Mouse (Mus musculus) G1E (cell line): ENCODE measurements around the gene Foxd2. TPM values are rescaled to one million over a fixed set of nuclear protein-coding genes. Genes with fewer than 3 reads are reported as not detected.

Experiments
- ATAC-seq: 2 replicates; pipeline ENCODE4 v1.8.0; 2016; ENCODE audit warnings: mild to moderate bottlenecking; ENCODE audit not compliant: insufficient number of reproducible peaks, poor library complexity, low FRiP score, severe bottlenecking; ENCODE audit errors: extremely low read depth
- DNase-seq: peaks from one replicate; pipeline ENCODE4 v3.0.0; 2012; ENCODE audit warnings: low spot score
- H3K27me3 ChIP-seq: 2 replicates; pipeline ENCODE4 v1.6.1; 2012; ENCODE audit warnings: mild to moderate bottlenecking, low read length, inconsistent platforms; ENCODE audit not compliant: insufficient read depth
- H3K36me3 ChIP-seq: replicated peaks from 2 replicates; pipeline ENCODE3; 2012; ENCODE audit warnings: mild to moderate bottlenecking, inconsistent platforms
- H3K4me1 ChIP-seq: 2 replicates; pipeline ENCODE4 v1.6.1; 2012; ENCODE audit warnings: low read depth, low read length, inconsistent platforms, mixed read lengths; ENCODE audit not compliant: insufficient read depth
- H3K4me3 ChIP-seq: 2 replicates; pipeline ENCODE4 v1.5.1; 2012; ENCODE audit warnings: low read depth, mild to moderate bottlenecking, inconsistent platforms, low read length, moderate library complexity, mixed read lengths
- H3K9me3 ChIP-seq: replicated peaks from 2 replicates; pipeline ENCODE4 v1.6.1; 2012; ENCODE audit warnings: inconsistent platforms
- CTCF ChIP-seq: IDR thresholded peaks from 2 replicates; pipeline ENCODE4 v1.5.1; 2012; ENCODE audit warnings: low read depth, low read length, inconsistent platforms, mixed read lengths
- GATA1 ChIP-seq: IDR thresholded peaks from 2 replicates; pipeline ENCODE4 v1.6.1; 2012; ENCODE audit warnings: borderline replicate concordance, low read length, inconsistent platforms, mixed read lengths
- GATA2 ChIP-seq: IDR thresholded peaks from 2 replicates; pipeline ENCODE4 v1.6.1; 2012; ENCODE audit warnings: low read depth, low read length, inconsistent platforms, borderline replicate concordance
- POLR2AphosphoS5 ChIP-seq: IDR thresholded peaks from 2 replicates; pipeline ENCODE4 v1.6.1; 2012; ENCODE audit warnings: low read depth, low read length, inconsistent platforms; ENCODE audit not compliant: insufficient replicate concordance
- TAL1 ChIP-seq: conservative IDR thresholded peaks from 2 replicates; pipeline ENCODE4 v1.6.1; 2012; ENCODE audit warnings: low read depth, low read length, inconsistent platforms, mixed read lengths
- polyA plus RNA-seq: library from polyadenylated mRNA; stranded (reverse); fragments of >175 nt; gene quantifications from 2 replicates; pipeline ENCODE4 v1.2.3, GENCODE M21; 2012
- total RNA-seq, 2 experiments: library from RNA; stranded (forward) in 1 of 2; stranded (reverse) in 1 of 2; fragments of 200-1000 nt in 1 of 2; fragments of >200 nt in 1 of 2; fragmentation: Nextera tagmentation in 1 of 2; gene quantifications; 2 replicates each; pipeline ENCODE4 v1.2.3; 2014 to 2017

Gene Foxd2
- total and polyA plus RNA-seq, 3 experiments: 0.38 to 2.1 (median 0.60) TPM

DNA sequence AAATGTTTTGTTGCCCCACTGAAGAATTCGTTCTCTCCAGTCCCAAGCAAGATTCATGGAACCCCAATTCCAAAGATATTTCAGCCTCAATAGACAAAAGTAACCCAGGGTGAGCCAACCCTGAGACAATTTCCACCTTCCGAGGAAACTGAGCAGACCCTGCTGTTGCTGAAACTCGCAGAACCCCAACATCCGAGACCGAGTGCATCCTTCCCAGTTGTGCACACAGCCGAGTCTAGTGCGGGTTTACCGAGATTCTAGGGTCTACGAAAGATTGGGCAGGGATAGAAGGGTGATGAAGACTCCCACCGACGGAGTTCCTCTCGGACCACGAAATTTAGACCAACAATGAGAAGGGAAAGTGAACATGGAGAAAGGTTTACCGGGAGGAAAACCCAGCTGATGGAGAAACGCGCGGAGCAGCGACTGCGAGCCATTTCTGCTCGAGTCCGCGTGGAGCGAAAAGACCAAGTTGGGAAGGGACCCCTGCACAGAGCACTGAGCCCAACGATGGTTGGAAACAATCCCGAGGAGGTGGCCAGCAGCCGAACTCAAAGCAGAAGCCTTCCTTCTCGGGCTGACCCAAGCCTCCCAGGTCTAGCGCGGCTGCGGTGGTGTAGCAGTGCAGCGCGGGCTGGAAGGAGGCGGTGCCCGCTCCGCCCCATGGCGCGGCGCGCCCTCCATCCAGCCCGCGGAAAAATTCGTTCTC lies 6.9 kb downstream of the Foxd2 start:
- H3K4me3 ChIP-seq: no peak overlapping the region
- no peaks in the 10 kb centered on the region for H3K4me1 ChIP-seq
- H3K36me3 ChIP-seq: no peaks in the 10 kb centered on the region
- peaks cover under 1% of the 10 kb centered on the region for H3K9me3 ChIP-seq
- no peak for TF ChIP-seq CTCF
- TF ChIP-seq GATA2: no peak
- no peak for TF ChIP-seq POLR2AphosphoS5
- no peak for TF ChIP-seq GATA1
- no peak for TF ChIP-seq TAL1
- H3K27me3 ChIP-seq: peaks cover 13% of the 10 kb centered on the region; the same call in 1 of the 2 replicates
- no peak for ATAC-seq
- DNase-seq: no peak

DNA sequence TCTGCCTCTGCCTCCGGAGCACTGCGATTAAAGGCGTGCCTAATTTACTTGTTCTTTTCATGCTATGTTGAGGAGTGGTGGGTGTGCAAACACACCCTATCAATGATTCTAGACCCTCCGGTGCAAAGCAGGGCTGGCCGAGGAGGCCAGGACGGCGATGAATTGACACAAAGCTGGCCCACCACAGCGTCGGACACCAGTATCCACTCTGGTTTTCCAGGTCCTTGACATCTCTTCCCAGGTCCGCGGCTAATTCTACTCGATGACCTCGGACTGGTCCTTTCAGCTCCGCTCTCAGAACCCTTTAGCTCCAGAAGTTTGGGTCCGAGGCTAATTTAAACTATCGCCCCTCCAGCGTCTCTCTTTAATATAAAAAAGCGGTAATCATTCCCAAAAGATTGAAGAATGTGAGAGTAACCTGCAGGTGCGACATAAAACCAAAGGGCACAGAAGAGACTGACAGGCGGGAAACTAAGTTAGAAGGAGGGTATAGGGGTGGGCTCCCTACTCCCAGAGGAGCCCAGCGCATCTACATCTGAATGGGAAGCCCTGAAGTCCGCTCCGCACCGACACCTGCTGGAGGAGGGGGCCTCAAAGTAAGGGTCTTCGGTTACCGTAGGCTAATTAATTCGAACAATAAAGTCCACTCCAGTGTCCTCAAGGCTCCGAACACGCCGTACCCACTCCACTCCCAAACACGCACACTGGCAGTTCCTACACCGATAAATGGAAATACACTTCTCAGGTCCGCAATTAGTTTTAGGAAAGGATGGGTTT lies 7.6 kb downstream of the Foxd2 start:
- ATAC-seq: no peak
- no peak overlapping the region for H3K4me3 ChIP-seq

DNA sequence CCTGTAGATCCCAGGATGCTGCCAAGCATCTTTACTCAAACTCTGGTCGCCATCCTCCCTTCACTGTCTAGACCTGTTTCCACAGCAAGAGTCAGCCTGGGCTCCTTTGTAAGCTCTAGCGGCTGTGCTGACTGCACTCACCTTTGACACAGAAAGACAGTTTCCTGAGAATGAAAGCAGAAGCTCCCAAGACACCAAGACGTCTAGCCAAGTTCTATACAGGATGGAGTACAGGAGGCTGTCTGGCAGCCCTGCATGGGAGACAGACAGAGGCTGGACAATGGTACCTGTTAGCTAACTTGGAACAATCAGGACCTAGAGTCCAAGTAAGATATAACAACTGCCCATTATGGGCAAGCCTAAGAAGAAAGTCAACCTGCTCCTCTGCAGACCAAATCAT lies 8.8 kb downstream of the Foxd2 start:
- no peak overlapping the region for H3K4me3 ChIP-seq
- peaks cover 13% of the 10 kb centered on the region; the same call in 1 of the 2 replicates for H3K27me3 ChIP-seq
- no peaks in the 10 kb centered on the region for H3K36me3 ChIP-seq
- DNase-seq: no peak
- TF ChIP-seq POLR2AphosphoS5 (no peak), CTCF (no peak), TAL1 (no peak), GATA2 (no peak), GATA1 (no peak)
- ATAC-seq: no peak
- H3K9me3 ChIP-seq: no peaks in the 10 kb centered on the region; the same call in 1 of the 2 replicates
- H3K4me1 ChIP-seq: no peaks in the 10 kb centered on the region

More for the DNA sequence above, 7.6 kb downstream of the Foxd2 start:
- DNase-seq: no peak
- H3K36me3 ChIP-seq: no peaks in the 10 kb centered on the region
- H3K9me3 ChIP-seq: no peaks in the 10 kb centered on the region; the same call in 1 of the 2 replicates
- no peaks in the 10 kb centered on the region for H3K4me1 ChIP-seq
- peaks cover 13% of the 10 kb centered on the region; the same call in 1 of the 2 replicates for H3K27me3 ChIP-seq
- TF ChIP-seq TAL1: no peak
- no peak for TF ChIP-seq CTCF
- TF ChIP-seq GATA2: no peak
- no peak for TF ChIP-seq POLR2AphosphoS5
- TF ChIP-seq GATA1: no peak

DNA sequence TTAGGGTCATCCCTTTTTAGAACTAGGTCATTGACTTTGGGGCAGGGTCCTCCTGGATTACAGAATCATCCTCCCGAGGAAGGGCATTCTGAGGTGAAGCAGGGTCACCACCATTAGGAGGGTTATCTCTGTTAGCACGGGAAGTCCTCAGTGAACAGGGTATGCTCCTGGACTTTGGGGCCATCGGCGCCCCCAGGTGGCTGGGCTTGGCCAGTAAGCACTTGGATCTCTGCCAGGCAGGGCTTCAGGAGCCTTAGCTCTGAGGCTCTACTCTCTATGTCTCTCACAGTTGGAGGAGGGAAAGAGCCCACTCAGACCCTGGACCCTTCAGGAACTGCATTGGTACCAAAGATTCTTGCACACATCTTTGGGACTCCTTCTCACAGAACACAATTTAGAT lies 10.8 kb downstream of the Foxd2 start:
- no peaks in the 10 kb centered on the region for H3K36me3 ChIP-seq
- no peak for ATAC-seq
- no peaks in the 10 kb centered on the region; the same call in 1 of the 2 replicates for H3K9me3 ChIP-seq
- peaks cover 13% of the 10 kb centered on the region; the same call in 1 of the 2 replicates for H3K27me3 ChIP-seq
- H3K4me3 ChIP-seq: no peak overlapping the region
- TF ChIP-seq POLR2AphosphoS5: no peak
- TF ChIP-seq TAL1: no peak
- DNase-seq: no peak
- H3K4me1 ChIP-seq: no peaks in the 10 kb centered on the region

DNA sequence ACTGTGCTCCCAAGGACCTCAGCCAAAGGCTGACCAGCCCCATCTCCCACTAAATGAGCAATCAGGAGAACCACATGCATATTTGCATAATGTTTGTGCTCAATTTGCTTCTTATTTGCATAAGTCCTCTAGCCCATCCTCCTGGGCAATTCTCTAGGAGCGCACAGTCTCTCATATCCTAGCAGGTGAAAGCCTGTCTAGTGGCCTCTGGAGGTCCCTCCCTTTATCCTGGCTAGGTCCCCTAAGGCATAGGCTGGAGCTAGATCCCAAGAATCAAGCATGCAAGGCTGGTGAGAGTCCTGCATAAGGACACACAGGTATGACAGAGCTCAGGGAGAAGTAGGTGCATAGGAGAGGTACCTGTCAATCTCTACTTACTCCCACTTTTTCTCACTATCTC lies 26.4 kb downstream of the Foxd2 start:
- no peaks in the 10 kb centered on the region for H3K4me1 ChIP-seq
- DNase-seq (no peak), ATAC-seq (no peak)
- H3K9me3 ChIP-seq: no peaks in the 10 kb centered on the region
- no peaks in the 10 kb centered on the region for H3K36me3 ChIP-seq
- H3K27me3 ChIP-seq: no peaks in the 10 kb centered on the region
- H3K4me3 ChIP-seq: no peak overlapping the region
- no peak for TF ChIP-seq GATA1
- no peak for TF ChIP-seq POLR2AphosphoS5
- no peak for TF ChIP-seq TAL1
- no peak for TF ChIP-seq CTCF
- no peak for TF ChIP-seq GATA2

DNA sequence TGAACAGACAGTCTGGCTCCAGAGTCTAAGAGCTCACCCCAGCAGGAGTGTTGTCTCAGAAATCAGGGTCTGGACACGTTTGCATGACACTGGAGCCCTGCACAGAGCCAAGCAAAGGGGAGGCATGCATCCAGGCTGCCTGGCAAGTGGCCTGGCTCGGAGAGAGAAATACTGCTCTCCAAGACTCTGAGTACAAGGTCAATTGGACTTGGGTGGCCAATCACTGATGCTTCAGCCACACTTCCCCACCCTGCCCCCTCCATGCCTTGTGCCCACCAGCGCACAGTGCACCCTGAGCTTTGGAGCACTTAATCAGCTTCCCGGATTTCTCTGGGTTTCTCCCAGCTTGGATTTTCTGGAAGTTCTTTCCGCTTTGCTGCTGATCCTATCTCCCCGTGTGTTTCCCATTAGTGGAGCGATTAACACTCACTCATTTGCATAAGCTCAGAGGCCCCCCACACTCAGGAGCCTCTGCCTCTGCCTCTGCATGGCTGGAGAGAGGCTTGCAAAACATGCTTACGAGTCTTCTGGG lies 32.2 kb downstream of the Foxd2 start:
- H3K27me3 ChIP-seq: no peaks in the 10 kb centered on the region
- no peak for TF ChIP-seq POLR2AphosphoS5
- no peak for TF ChIP-seq TAL1
- TF ChIP-seq GATA2: no peak
- no peak for TF ChIP-seq GATA1
- no peak for TF ChIP-seq CTCF
- H3K4me1 ChIP-seq: no peaks in the 10 kb centered on the region
- ATAC-seq: no peak
- no peaks in the 10 kb centered on the region for H3K9me3 ChIP-seq
- no peaks in the 10 kb centered on the region for H3K36me3 ChIP-seq
- H3K4me3 ChIP-seq: no peak overlapping the region
- no peak for DNase-seq
